Comparison of ENCODE assay signal across 8 mouse cellular contexts in genomic region chr1:64121559-64122465, GRCm38 (mm10). TPM values are rescaled to one million over a fixed set of nuclear protein-coding genes. Genes with fewer than 3 reads are reported as not detected.
DNase-seq lines count a peak whose midpoint lies in the region; ATAC-seq and TF ChIP-seq lines count a peak whose summit lies in the region.

Gene Klf7 (minus strand): TSS chr1:64122282.

- H3K9me3 ChIP-seq in hindbrain, embryonic 13.5 days, result no peaks in the 10 kb centered on the region

- peak; percentile 95 for ATAC-seq in Patski
- peak; percentile 98 for ATAC-seq in hindbrain, embryonic 13.5 days (ENCODE audit: low FRiP score)

- H3K4me3 ChIP-seq in hindbrain, embryonic 13.5 days, result peak within 1 kb of the TSS; percentile 63

- H3K9ac ChIP-seq in hindbrain, embryonic 13.5 days, result peak within 1 kb of the TSS; percentile 100

- H3K4me2 ChIP-seq in hindbrain, embryonic 13.5 days, result peak within 1 kb of the TSS; percentile 80

- peak; percentile 97 for DNase-seq in Patski (ENCODE audit: low read depth, low spot score)
- peak; percentile 96 to 97 for DNase-seq in cerebellum, postnatal 14 days
- DNase-seq in frontal cortex, postnatal 14 days (ENCODE audit: low spot score in 2 of 2), result peak; percentile 98 to 100
- DNase-seq in layer of hippocampus, postnatal 25 days (ENCODE audit: extremely low spot score in 1 of 2, low spot score in 1 of 2), result peak; percentile 87 to 96
- DNase-seq in lung, postnatal 25 days (ENCODE audit: low spot score), result peak; percentile 99
- peak; percentile 99 for DNase-seq in retina, embryonic 14.5 days (ENCODE audit: low spot score)
- peak; percentile 95 for DNase-seq in thymus, postnatal 4 days

- H3K27me3 ChIP-seq in Patski, result no peaks in the 10 kb centered on the region
- H3K27me3 ChIP-seq in hindbrain, embryonic 13.5 days, result no peaks in the 10 kb centered on the region

- under 1% methylated on average over 81 of the region's 82 CpGs for whole genome bisulfite sequencing in hindbrain, embryonic 13.5 days

- H3K27ac ChIP-seq in hindbrain, embryonic 13.5 days, result peak within 1 kb of the TSS; percentile 100

- in situ Hi-C loops in Patski (cut with MboI; ENCODE audit: low pct_unique_long_range_greater_than_20kb), result loop anchor here (5.0 kb wide), 1 partner anchor 325 kb away; no protein-coding TSS in a partner anchor

- TF ChIP-seq CTCF in Patski (IDR thresholded peaks at IDR 0.05), result peak; percentile 67

- POLR2A ChIA-PET in Patski (lab: Charles Lee), result interaction anchor here (0.7 to 2.4 kb wide), 17 partner anchors 11 to 411 kb away, joined by 3 to 7 read pairs (median 4); partner anchors contain the start of gene Creb1

- no peaks in the 10 kb centered on the region for H3K36me3 ChIP-seq in hindbrain, embryonic 13.5 days

- CTCF ChIA-PET in Patski (lab: Charles Lee), result interaction anchor here (0.6 to 1.5 kb wide), 6 partner anchors 8 to 297 kb away, joined by 3 to 4 read pairs (median 3); no protein-coding TSS in a partner anchor

- peaks cover 29% of the 10 kb centered on the region for H3K4me1 ChIP-seq in hindbrain, embryonic 13.5 days (replicated peaks)

RNA-seq across cellular contexts. Expression of gene Klf7, which starts in this region (rescaled TPM):
- 11.8 TPM for polyA plus RNA-seq in Patski (2021)
- 93.3 and 100 TPM in 2 replicates for polyA plus RNA-seq in hindbrain, embryonic 13.5 days (2015; fragmentation: Nextera tagmentation; extraction: Ambion mirVana)
- 10 to 100 TPM; 33.4 to 41.3 TPM for total RNA-seq in layer of hippocampus, postnatal 25 days (2021)

Comparison
In these comparisons a context has a peak if more than half of its experiments do, and no peak if none do; other contexts are left out.
1. Peak in every context shown above with its lines: DNase-seq, ATAC-seq, H3K4me3 ChIP-seq and H3K27ac ChIP-seq.